Mouse (Mus musculus): ENCODE results near the gene Spin1.
A peak's percentile ranks its signal among the peaks of the same experiment; 100 is the strongest.
"Not testable (repeated sequence)": the region's sequence is repeated elsewhere in the genome, so short reads cannot be mapped to it uniquely, and the experiment has no call there.

Spin1 gene

DNA sequence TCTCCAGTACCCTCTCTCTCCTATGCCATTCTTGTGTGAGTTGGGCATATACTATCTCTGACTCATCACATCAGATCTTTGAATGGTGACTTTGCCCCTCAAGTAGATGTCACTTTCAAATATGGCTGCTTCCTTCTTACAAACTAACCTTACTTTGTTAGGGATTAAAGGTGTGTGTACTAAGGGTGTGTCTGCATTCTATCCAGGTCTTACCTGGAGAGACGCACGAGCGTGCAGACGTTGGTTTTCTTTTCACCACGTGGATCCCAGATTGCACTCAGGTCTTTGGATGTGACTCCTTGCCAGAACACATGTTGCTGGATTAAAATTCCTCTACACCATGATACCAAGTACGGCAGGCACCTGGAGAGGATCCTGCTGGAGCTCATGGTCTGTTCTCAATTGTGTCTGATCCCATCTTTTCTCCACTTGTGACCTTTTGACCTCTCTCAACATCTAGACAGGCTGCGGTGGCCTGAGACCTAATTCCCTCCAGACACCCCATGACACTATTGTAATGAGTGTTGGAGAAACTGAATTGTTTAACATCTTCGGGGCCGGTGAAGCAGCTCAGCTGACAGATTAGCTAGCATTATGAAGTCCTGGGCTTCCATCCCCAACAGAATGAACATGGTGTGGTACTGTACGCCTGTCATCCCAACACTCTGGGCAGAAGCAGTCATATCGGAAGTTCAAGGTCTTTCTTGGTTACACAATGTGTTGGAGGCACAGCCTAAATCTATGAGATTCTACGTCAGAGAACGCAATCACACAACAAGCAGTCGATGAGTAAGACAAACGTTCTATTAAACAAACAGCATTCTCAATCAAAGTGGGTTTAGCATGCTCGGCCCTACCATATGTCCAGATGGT, 6.1 kb upstream of the Spin1 start:
- DNase-seq (ENCODE audit: low read depth, low spot score), result no peak

DNA sequence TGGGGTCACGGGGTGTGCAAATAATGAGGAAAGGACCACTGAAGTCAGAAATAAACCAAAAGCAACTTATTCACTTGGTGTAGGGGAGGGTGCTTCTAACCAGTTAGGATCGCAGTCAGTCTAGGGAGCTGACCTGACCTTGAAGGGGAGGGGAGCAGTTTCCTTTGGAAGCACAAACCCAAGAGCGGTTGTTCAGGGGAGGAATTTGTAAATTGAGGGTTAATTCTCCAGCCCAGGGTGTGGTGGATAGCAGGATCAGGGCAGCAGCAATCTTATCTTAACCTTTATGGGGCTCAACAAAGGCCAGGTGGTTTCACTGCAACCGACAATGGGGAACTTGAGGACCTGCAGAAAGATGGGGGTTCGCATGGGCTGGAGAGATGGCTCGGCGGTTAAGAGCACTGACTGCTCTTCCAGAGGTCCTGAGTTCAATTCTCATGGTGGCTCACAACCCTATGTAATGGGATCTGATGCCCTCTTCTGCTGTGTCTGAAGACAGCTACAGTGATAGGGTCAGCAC, 5.4 kb upstream of the Spin1 start:
- no peak for DNase-seq (ENCODE audit: low read depth, low spot score)

DNA sequence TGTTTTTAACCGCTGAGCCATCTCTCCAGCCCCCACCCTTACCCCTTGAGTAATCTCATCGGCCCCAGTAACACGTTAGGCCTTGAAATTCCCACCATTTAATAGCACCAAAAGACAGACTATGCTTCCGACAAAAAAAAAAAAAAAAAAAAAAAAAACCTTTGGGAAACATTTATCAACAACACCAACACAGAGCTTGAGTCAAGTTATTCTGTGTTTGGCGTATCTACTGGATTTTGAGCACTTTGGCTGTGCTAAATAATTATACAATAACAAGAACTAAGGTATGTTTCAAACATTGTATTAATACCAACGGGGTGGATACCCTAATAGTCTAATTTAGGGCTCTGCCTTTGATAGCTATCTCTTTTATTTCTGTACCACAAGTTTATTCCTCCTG, 4.0 kb upstream of the Spin1 start:
- DNase-seq (ENCODE audit: low read depth, low spot score), result no peak

- DNase-seq (ENCODE audit: low read depth, low spot score), result peak; percentile 20
Observed at GRCm38 (mm10) chr13:51099560-51100232, 984 bp upstream of the Spin1 start.

DNA sequence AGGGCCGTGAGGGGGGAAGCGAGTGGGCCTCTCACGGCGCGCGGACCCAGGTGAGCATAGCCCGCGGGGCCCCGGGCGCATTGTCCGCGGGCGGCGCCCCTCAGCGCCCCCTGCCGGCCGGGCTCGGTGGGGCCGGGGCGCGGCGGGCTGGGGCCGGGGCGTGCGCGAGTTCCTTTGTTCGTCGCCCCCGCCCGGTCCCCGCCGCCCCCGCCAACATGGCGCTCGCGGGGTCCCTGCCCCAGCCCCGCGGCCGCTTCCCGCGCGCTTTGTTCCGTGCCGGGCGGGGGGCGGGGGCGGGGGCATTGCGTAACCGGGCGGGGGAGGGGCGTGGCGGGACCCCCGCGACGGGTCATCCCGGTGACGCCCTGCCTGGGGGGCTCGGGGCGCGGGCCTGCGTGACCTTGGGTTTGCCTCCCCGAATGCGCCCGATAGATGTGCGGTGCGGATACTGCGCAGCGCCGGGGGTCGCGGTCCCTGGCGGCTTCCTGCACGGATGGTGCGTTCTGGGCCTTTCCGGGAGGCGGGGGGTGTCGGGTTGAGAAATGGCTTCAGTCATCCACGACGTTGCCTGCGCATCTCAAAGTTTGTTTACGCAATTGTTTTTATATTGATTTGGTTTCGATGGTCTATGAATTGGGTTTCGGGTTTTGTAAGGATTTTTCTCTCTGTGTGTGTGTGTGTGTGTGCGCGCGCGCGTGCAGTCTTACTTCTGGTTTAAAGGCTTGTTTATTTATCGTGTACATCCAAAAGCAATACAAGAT, 516 bp downstream of the Spin1 start:
- peak; percentile 18 for DNase-seq (ENCODE audit: low read depth, low spot score)

DNA sequence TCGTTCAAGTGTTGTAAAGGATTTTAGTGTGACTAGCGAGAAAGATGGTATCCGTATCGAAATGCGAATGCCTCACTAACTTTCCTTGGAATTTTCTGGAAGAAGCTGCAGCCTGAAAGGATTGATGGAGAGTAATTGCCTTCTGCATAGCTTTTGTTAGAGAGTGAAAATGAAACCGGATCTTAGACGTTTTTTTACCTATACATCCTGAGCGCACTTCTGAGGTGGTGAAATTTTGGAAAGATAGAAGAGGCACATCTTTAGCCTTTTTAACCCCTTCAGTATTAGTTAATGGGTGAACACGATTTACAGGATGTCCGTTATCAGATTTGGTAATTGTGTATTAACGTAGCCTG, 1.1 kb downstream of the Spin1 start:
- DNase-seq (ENCODE audit: low read depth, low spot score), result peak; percentile 4

- no peak for DNase-seq (ENCODE audit: low read depth, low spot score)
Observed at GRCm38 (mm10) chr13:51103111-51103725, 2.5 kb downstream of the Spin1 start.

- no peak for DNase-seq (ENCODE audit: low read depth, low spot score)
Observed at GRCm38 (mm10) chr13:51103861-51104650, 3.4 kb downstream of the Spin1 start.

- no peak for DNase-seq (ENCODE audit: low read depth, low spot score)
Observed at GRCm38 (mm10) chr13:51105861-51106655, 5.4 kb downstream of the Spin1 start.

DNA sequence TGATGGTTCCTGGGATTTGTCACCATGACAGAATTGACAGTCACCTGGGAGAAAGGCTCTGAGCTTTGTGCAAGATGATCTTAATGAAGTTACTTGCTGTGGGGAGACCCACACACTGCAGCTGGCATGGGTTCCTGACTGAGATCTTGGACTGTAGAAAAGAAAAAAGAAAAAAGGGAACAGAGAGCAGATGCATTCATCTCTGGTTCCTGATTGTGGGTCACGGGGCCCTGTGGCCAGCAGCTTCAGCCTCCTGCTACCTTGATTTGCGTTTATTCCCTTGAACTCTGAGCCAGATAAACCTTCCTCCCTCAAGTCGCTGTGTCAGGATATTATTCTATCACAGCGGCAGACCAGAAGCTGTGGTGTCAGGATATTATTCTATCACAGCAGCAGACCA, 6.1 kb downstream of the Spin1 start:
- DNase-seq (ENCODE audit: low read depth, low spot score), result no peak

DNA sequence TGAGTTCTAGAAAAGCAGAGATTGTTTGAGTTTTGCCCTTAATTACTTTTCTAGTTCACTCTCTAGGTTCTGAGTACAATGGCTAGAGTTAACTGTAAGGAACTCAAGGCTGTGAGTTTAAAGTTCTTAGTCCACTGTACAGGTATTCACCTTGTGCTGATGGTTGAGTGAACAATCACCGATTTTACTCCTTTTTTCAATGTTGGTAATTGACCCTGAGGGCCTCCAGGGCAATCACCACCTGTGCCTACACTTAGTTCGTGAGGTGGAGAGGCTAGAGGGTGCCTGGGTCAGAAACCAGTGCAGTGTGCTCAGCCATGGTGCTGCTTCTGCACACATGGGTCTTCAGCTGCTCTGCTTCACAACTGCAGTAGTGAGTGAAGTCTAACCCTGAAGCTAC, 8.8 kb downstream of the Spin1 start:
- DNase-seq (ENCODE audit: low read depth, low spot score), result no peak

- not testable (repeated sequence) for DNase-seq (ENCODE audit: low read depth, low spot score)
Observed at GRCm38 (mm10) chr13:51114398-51114797, 13.7 kb downstream of the Spin1 start.

DNA sequence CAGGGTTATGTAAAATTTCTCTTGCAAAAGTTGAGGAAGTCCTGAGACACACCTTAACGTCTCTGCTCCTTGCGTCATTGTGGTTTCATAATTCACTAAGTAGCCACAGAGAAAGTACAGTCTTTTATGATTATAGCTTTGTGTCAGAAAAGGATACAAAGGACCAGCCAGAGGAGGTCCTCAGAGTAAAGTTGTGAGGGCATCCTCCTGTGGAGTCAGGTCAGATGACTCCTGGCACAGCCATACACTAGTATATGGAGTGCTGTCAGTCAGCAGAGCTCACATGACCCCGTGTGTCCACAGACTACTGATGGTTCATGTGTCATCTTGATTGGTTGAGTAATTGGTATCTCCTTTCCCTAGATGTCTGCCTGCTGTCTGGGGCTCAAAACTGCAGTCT, 15.1 kb downstream of the Spin1 start:
- no peak for DNase-seq (ENCODE audit: low read depth, low spot score)

- no peak for DNase-seq (ENCODE audit: low read depth, low spot score)
Observed at GRCm38 (mm10) chr13:51120734-51121133, 20.1 kb downstream of the Spin1 start.

DNA sequence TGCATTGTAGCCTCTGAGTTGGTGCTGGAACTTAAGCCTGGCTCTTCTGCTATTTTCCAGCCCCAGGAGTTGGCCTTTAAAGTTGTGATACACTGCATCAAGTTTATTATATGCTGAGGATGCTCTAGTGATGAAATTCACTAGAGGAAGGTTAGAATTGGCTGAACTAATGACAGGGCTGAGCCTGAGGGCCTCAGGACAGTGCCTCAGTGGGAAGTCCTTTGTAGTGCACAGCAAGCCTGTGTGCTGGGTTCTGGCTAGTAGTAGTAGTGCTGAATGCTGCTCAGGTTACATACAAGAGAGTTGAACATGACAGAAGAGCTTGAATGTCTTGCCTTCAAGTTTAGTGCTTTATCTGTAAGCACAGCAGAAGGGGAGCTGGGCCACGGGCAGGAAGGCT, 21.3 kb downstream of the Spin1 start:
- no peak for DNase-seq (ENCODE audit: low read depth, low spot score)

DNA sequence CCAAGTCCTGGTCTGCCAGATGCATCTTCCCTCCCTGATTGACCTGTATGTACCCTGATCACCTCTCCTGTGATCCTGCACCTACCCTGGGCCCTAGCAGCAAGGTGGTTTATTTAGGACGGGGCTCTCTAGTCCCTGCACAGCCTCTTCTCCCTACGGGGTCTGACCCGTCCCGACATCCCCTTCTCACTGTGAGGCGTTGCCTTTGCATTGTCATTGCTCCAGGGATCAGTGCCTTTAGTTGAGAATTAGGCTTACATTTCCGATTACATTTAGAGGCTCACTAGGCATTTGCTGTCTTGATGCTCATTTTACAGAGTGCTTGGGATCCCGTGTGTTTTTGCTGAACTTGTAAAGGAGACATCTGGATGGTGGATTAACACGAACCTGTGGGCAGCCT, 22.1 kb downstream of the Spin1 start:
- DNase-seq (ENCODE audit: low read depth, low spot score), result no peak

DNA sequence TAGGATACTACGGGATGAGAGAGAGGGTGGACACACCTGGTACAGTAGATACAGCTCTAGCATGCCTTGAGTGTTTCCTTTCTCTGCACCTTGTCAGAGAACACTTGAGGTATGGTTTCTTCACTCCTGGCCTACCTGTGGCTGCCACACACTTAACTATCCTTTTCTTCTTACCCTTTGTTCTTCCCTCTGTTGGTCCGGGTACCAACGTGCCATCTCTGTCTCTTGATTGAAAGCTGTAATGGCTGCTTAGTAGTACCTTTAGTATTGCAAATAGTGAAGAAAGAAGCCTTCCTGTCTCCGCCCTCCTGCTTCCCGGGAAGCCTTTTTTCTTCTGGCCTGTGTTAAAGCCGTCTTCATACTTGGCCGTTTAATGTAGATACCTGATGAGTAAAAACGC, 24.7 kb downstream of the Spin1 start:
- no peak for DNase-seq (ENCODE audit: low read depth, low spot score)

DNA sequence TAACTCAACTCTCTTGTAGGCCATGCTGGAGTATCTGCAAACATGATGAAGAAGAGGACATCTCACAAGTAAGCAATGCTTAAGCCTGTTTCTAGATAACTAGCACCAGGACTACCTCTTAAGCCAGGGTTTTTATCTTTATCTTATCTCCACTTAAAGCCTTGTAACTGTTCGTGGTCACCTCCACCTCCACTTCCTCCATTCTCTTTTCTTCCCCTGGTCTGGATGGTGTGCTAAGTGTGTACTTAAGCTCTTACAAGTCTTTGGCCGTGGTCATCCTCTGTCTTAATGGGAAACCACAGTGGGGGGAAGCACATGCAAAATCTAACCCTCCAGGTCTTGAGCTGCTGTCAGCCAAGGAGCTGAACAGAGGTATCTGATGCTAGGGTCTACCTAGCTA, 27.2 kb downstream of the Spin1 start:
- DNase-seq (ENCODE audit: low read depth, low spot score), result no peak

- no peak for DNase-seq (ENCODE audit: low read depth, low spot score)
Observed at GRCm38 (mm10) chr13:51128417-51128816, 27.7 kb downstream of the Spin1 start.

GRCm38 (mm10) chr13:51131179-51131578, 30.5 kb downstream of the Spin1 start:
- DNase-seq (ENCODE audit: low read depth, low spot score), result no peak
